Mouse (Mus musculus) liver, embryonic 14.5 days (tissue): ENCODE measurements around the gene Cct5.
A peak's percentile ranks its signal among the peaks of the same experiment; 100 is the strongest.

ENCODE experiments used
- CTCF ChIP-seq: IDR thresholded peaks from 2 replicates; pipeline ENCODE4 v1.5.1; 2016; ENCODE audit warnings: antibody characterized with exemption, low read depth, control low read depth
- EP300 ChIP-seq: IDR thresholded peaks from 2 replicates; pipeline ENCODE4 v1.6.1; 2016; ENCODE audit warnings: antibody characterized with exemption, low read depth

- peak; percentile 50 for TF ChIP-seq CTCF
- no peak for TF ChIP-seq EP300
Observed at GRCm38 (mm10) chr15:31611027-31611426, 9.4 kb upstream of the Cct5 start.
